Mouse (Mus musculus): ENCODE results near the gene Flnb.
A peak's percentile ranks its signal among the peaks of the same experiment; 100 is the strongest.

Gene Flnb

DNA sequence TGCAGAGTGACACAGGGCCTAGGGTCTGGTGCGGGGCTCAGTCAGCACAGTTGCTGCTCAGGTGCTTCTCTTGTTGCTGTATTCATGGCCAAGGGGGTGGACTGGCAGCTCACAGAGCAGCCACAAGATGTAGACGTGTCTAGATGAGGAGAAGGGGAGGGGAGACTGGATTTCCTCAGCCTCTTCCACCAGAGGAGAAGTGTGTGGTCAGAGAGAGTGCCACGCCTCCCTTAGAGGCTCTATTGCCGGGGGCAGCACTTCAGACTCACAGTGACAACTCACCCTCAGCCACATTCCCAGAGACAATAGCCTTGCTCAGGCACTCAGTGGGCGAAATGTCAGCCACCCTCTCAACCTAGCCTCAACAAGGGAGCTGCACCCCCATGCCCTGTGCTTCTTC is 127.5 kb downstream of the Flnb start:
- DNase-seq = no peak

DNA sequence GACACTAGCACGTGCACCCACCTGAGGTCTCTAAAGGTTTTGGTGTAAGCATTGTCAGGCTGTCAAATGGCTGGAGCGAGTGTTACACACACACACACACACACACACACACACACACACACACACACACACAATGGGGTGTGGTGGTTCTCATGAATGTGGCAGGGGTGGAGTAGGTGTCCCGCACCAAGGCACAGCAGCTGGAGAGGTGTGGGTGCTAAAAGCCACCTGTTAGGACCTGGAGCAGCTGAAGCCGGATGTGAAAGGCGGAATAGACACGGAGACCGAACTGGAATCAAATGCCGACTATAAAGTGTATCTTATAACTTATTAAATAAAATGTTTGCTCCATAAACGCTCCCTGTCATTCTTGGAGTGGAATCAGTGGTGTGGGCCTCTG is 133.5 kb downstream of the Flnb start:
- no peak for DNase-seq

DNA sequence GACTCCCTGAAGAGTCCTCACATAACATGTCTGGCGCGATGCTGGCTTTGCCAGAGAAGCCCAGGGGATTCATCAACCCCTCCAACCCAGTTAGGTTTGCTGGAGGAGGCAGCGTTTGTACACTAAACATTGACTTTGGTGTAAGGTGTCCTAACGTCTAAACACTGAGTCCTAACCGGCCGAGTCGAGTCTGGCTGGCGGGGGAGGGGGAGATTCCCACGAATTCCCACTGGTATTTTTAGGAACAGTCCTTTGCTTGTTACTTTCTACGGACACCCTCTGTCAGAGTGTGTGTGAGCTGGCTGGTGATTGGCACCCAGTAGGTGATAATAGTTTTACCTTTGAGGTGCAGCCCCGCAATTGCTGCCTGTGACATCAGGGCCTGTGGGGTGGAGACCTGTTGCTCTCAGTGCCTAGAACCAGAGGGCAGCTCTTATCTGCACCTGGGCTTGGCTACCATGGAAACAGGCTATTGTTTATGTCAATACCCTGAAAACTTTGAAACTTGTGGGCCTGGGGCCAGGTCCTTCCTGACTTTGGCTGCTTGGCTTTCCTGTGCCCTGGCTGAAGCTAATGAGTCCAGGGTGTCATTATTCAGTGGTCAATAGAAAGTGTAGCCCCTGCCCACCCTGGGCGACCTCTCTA is 135.0 kb downstream of the Flnb start:
- peak; percentile 32 to 54 for DNase-seq

DNA sequence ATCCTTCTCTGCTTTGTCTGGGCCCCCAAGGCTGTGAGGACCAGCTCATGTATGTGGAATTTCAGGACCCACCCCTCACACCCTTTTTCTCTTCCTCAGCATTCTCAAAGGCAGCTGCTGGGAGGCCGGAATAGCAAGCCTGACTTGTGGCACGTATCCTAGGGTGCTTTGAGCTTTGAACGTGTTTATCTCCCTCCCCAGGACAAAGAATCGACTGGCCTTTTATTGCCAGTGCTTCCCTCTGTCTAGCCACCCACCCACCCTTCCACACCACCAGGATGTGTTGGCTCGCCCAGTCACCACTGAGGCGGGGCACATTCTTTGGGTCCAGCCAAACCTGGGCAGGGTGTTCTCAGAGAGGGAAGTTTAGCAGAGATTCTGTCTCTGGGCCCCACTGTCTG is 136.3 kb downstream of the Flnb start:
- no peak for DNase-seq

DNA sequence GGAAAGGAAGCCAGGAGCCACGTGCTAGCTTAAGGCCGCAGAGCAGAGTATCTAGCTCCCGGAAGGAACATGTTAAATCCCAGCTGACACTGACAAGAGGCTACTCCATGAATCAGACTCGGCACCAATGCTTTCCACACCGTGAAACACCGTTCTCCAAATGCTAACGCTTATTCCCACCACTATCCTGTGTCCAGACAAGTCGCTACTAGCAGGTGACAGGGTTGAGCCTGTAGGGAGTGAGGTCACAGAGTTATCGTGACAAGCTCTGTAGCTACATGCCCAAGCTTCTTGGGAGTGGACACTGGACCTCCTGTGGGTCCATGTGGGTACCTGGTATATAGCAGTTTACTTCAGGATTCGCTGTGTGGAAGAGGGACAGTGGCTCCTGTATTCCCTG is 138.7 kb downstream of the Flnb start:
- no peak for DNase-seq

DNA sequence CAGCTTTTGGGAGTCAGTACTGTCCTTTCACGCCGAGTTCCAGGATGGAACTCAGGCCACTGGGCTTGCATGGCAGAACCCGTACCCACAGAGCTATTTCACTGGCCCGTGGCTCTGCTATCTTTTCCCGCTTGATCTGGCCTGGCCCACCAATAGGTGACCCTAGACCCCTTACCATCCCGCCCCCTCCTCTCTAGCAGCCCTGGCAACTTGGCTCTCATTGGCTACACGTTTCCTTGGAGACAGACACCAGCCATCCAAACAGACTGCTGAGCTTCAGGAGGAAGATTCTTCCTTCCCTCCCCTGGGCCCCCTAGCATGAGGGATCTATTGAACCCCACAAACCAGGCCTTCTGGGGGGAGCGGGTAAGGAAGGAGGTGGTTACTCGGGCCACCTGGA is 139.3 kb downstream of the Flnb start, which contains the start of gene Gm45521:
TSS of gene Gm45521 (plus strand) at position 240 of the 400 bp plus-strand sequence.
- no peak for DNase-seq

DNA sequence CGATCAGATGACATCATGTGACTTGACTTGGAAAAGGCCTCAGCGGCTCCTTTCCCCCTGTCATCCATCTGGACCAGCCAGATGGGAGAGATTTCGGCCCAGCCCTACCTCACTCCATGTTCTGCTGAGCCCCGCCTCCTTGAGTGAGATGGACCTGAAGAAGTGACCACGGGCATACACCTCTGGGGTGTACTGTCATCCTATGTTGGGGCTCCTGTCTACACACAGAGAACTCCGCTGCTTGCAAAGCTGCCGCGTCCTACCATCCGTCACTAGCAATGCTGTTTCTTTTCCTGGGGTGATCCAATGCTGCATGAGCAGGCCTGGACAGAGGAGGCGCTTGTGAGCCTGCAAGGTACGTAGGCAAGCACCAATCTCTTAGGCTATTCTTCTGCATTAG is 142.9 kb downstream of the Flnb start:
- DNase-seq = peak; percentile 54 to 62

DNA sequence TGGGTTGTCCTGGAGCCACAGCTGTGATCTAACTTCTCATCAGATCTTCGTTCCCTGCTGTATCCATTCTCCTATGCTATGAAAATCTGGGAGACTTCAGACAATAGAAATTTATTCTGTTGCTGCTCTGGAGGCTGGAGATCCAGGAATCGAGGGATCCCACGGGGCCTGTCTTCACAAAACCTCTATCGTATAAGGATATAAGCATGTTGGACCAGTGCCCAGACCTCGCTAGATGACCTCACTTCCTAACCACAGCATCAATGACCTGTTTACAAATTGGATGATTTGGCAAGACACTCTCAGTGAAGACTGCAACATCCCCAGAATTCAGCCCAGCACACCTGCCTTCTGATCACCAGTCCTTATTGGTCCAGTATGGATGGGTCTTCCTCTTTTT is 144.0 kb downstream of the Flnb start:
- peak; percentile 49 to 60 for DNase-seq

DNA sequence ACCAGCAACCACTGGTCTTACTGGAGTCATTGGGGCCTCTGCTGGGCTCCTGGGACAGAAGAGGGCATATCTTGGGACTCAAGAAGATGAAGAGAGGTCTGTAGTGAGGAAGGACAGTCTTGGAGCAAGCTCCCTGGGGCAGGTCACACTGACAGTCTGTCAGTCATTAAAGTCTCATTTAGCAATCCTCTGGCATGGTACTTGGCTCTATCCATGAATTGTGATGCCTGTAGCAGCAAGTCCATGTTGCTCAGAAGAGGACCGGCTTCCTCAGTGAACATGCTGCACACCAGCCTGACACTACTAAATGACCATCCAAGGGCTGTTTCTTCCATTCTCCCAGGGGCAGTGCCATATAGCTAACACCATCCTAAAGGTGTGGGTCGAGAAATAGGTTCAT is 144.9 kb downstream of the Flnb start:
- no peak for DNase-seq

DNA sequence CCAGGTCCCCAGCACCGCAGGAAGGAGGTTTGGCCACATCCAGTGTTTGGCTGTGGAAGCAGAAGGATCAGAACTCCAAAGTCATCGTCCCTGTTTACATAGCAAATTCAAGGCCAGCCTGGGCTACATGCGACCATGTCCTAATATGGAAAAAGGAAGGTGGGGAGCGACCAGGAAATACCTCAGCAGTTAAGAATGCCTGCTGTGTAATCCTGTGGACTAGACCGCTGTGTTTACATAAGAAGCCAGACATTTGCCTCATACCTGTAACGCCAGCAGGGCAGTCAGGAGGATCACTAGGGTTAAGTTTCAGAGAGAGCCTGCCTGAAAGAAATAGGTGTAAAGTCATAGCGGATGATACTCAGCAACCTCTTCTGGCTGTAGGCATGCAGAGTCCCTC is 145.4 kb downstream of the Flnb start:
- DNase-seq = no peak

DNA sequence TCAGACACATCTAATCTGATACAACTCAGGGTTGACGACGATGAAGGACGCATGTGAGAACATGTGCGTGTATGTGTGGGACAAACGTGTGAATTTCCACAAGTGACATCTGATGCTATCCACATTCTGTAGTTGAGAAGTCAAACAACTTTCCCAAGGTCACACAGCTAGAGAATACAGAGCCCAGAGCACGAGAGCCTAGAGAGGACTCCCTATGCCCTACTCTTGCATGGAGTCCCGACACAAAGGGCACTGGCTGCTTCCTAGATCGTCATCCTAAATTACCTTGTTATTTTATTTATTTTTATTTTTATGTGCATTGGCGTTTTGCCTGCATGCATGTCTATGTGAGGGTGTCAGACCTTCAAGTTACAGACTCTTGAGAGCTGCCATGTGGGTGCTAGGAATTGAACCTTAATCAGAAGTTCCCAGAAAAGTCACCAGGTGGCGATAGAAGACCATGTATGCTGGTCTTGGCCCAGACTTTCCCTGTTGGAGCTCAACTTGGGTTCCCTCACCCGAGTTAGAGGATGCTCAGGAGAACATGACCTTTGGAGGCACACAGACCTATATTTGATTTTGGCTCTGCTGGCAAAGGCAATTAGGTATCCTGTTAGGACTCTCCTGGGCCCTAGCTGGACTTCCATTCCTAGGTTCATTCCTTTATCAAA is 146.6 kb downstream of the Flnb start:
- DNase-seq = peak; percentile 63 to 67

DNA sequence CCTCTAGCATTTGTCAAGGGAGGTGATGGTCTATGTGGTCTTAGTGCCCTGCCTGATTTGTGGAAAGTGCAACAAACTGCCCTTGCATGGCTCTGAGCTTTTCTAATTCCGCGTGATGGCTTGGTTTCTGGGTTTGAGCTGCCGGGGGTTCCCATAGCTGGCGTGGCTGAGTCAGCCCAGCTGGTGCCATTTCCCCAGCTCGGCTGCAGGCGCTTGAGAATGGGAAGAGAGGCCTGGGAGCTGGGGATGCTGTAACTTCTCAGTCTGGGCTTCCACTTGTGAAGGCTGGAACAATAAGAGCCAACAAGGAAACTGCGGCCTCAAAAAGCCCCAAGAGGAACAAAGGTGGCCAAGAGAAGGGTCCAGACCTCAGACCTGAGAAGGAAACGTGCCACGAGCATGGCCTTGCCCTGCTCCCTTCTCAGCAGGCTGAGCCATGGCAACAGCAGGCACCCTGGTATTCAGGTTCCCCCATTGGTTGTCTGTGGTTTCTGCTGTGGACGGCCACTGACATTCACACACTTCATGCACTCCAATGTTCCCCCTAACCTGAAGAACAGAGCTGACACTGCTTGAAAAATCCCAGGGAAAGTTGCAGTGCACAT is 154.2 kb downstream of the Flnb start:
- peak in 1 of 2 experiments; percentile 29 for DNase-seq

DNA sequence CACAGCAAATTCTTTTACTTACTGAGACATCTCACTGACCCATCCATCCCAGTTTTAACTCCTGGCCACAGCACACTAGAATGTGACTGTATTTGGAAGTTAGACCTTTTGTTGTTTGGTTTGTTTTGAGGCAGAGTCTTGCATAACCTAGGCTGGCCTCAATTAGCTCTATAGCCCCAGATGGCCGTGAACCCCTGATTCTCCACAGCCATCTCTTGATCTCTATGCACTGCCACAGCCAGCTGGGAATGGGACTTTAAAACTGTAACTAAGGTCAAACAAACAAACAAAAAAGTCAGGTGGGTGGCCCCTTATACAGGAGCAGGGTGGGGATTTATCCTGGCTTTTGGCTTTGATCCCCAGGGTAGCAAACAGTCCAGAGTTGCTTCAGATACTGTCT is 156.9 kb downstream of the Flnb start:
- DNase-seq = no peak

DNA sequence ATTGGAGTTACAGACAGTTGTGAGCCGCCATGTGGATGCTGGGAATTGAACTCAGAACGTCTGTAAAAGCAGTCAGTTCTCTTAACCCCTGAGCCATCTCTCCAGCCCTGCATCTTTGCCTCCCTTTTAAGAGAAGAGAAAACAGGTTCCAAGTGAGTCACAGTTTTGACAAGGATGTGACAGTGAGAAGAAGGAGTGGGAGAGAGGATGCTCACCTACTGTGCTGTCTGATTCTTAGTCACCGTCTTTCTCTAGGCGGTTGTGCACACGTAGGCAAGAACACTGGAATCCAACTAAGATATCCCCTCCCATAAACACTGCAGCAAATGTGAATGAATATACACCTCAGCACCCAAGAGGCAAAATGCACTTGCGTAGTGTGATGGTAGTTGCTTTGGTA is 157.4 kb downstream of the Flnb start:
- DNase-seq = no peak

DNA sequence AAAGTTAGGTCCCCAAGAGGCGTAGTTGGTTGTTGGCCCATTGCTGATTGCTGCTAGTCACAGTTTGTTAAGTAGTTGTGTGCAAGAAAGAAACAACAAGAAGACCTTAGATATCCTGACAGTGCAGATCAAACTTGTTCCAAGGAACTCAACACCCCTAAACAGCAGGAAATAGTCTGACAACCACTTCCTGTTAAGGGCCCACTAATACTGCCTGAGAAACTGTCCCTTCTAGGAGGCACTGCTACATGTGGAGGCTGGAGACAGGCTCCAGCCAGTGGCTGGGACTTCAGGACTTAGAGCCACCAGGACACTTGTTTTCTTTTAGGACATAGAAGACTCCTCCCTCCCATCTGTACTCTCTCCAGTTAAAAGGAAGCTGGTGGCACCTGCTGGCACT is 159.7 kb downstream of the Flnb start:
- DNase-seq = no peak

DNA sequence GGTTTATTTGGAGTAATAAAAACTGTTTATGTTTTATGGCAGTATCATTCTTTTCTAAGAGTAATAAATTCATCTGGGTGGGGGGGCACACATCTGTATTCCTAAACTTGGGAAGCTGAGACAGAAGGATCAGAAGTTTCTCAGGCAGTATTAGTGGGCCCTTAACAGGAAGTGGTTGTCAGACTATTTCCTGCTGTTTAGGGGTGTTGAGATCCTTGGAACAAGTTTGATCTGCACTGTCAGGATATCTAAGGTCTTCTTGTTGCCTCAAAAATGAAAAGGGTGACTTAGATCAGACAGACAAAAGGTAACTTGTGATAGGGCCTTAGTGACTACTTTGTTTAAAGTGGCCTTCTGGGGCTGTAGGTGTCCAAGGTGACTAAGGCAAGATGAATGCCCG is 160.4 kb downstream of the Flnb start:
- no peak for DNase-seq

DNA sequence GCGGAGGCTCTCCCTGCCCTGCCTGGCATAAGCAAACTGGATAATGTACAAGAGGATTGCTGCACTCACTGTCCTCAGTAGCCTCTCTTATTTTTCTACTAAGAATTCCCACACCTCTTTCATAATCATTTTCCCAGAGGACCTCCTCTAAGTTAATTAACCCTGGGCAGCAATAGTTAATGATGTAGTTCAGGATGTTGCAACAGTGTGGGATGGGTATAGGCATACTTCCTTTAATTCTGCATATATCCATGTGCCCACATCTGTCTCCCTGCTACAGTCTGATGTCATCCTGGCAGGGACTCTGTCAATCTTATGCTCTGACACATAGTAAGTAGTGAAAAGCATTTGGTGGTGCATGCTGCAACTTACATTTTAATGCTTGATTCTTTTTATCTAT is 163.5 kb downstream of the Flnb start:
- DNase-seq = no peak

DNA sequence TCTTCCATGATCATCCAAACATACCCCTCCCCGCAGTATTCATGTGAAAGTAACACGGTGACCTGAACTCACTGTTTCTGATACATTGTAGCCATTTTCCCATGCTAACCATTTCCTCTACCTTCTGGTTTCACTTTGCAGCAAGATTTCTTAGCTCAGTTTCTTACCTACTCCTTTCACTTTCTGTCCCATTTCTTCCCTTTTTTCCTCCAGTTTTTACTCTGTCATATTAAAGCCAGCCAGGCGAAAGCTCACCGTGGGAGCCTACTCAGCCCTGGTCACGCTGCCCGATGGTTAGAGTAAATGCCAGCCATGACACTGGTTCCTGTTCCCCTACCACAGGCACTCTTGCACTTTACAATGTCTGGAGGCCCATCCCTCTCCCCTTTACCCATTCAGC is 169.2 kb downstream of the Flnb start:
- DNase-seq = no peak

DNA sequence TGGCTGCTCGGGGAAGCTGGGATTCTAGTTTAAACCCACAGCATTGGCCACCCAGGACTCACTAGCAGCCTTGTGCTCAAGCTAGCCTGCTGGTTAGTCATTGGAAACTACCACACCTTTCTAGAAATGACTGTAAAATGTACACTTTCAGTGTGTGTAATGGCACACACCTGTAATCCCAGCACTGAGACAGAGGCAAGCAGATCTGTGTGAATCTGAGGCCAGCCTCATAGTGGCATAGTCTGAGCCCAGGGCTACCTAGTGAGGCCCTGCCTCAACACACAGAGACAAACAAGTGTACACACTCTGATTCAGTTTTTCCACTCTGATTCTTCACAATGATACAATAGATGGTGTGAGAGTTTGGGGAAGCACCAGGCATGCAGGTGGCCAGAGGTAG is 171.6 kb downstream of the Flnb start:
- DNase-seq = no peak

DNA sequence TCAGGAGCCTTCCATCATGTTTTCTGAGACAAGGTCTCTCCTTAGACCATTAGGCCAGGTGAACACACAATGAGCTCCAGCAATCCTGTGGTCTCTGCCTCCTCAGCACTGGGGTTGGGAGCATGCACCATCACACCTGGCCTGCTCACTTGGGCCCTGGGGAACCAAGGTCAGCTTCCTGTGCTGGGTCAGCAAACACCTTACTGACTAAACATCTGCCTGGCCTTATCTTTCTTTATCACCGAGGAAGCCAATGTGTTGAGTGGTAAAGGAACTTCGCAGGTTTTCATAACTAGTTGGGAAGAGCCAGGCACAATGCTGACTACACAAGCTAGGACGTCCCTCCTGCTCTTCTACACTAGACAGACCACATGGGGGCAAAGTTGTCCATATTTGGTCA is 172.2 kb downstream of the Flnb start:
- no peak for DNase-seq

DNA sequence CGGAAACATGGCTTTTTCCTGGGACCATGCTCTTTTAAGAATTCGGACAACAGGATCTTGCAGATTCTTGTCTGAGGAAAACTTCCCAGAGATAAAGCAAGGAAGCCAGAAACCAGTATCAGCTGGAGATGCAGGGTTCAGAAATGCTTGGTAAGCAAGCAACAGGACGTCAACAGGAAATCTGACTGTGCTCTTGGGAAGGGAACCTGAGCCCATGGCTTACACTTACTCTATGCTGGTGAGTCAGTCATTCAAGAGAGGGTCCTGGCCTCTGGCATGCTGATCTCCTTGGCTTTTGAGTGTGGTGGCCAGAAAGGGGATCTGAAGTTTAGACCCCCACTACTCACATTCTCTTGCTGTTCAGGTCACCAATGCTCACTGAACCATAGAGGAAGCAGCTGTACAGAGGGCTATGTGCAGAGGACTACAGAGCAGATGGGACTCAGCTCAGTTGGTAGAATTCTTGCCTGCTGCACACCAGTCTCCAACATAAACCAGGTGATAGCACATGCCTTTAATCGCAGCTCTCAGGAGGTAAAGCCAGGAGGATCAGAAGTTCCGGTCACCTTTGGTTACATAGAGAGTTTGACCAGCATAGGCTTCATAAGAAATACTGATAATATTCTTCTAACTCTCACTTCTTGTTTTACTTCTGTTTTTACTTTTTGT is 173.5 kb downstream of the Flnb start:
- DNase-seq = no peak

DNA sequence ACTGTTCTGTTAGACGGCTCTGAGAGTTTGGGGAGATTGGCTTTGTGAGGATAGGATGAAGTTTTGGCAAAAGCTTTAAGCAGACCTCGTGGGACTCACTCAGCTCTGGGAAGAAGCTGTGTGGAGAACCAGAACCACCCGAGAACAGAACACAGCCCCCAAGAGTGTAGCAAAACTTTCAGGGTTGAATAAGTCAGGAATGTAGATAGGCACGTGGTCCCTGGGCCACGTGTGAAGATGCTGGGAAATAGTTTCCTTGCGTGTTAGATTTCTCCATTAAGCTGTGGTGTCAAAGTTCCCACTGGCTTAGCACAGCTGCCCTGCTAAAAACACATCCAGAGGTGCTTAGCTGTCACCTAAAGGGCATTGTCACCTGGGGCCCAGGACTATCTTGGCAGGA is 174.4 kb downstream of the Flnb start:
- no peak for DNase-seq

DNA sequence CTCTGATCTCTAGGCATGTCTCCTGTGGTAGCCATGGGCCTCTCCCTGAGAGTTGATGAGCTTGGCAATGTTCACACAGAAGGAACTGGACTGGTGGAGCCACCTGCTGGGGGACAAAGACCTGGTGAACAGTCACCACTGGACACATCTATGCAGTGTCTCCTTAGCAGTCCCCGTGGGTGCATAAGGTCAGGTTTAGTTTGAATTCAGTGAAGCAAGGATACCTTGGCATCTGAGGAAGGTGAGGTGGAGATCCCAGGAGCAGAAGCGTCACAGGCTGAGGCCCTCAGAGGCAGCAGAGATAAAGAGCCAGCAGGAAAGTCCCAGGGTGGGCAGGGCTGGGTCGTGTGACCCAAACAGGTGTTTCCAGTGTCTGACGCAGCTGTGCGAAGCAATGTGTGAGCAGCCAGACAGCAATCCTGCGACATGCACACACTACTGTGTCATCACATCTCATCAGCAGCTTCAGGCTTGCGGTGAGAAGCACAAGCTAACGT is 176.6 kb downstream of the Flnb start, which contains the start of gene Dnase1l3:
TSS of gene Dnase1l3 (minus strand) at position 303 of the 497 bp plus-strand sequence.
- peak; percentile 76 to 80 for DNase-seq

All from kidney, postnatal 4 days (tissue).